Mouse (Mus musculus) intestine, embryonic 15.5 days (tissue): Measurements from ENCODE around the gene Irx6. TPM values are rescaled to one million over a fixed set of nuclear protein-coding genes. Genes with fewer than 3 reads are reported as not detected.

Experiments used
- ATAC-seq: fragments of 200-750 bp; cut with Nextera tagmentation; 2 replicates; pipeline ENCODE4 v1.8.0; 2017; ENCODE audit warnings: moderate TSS enrichment, moderate library complexity
- H3K27ac ChIP-seq: fragments of 300-500 bp; sonication (generic); 2 replicates; pipeline ENCODE4 v1.5.1; 2015; ENCODE audit warnings: mild to moderate bottlenecking, inconsistent platforms
- H3K27me3 ChIP-seq: fragments of 300-500 bp; sonication (generic); replicated peaks from 2 replicates; pipeline ENCODE4 v1.6.1; 2015; ENCODE audit warnings: inconsistent platforms
- H3K36me3 ChIP-seq: fragments of 300-500 bp; sonication (generic); 2 replicates; pipeline ENCODE4 v1.6.1; 2015; ENCODE audit warnings: inconsistent platforms
- H3K4me1 ChIP-seq: fragments of 300-500 bp; sonication (generic); replicated peaks from 2 replicates; pipeline ENCODE4 v1.6.1; 2015; ENCODE audit warnings: inconsistent platforms
- H3K4me2 ChIP-seq: fragments of 300-500 bp; sonication (generic); replicated peaks from 2 replicates; pipeline ENCODE4 v1.6.1; 2015; ENCODE audit warnings: mild to moderate bottlenecking, inconsistent platforms
- H3K4me3 ChIP-seq: fragments of 300-500 bp; sonication (generic); replicated peaks from 2 replicates; pipeline ENCODE4 v1.5.1; 2015; ENCODE audit warnings: inconsistent platforms
- H3K9ac ChIP-seq: fragments of 300-500 bp; sonication (generic); 2 replicates; pipeline ENCODE4 v1.6.1; 2015; ENCODE audit warnings: inconsistent platforms
- H3K9me3 ChIP-seq: fragments of 300-500 bp; sonication (generic); 2 replicates; pipeline ENCODE4 v1.6.1; 2016; ENCODE audit warnings: inconsistent platforms
- whole genome bisulfite sequencing: fragments of 180-500 bp; shearing (Covaris S2); methylation state at CpG from one replicate; pipeline ENCODE4 v1.1.7; 2015; 5-methylcytosine and 5-hydroxymethylcytosine counted together
- polyA plus RNA-seq: library from polyadenylated mRNA; unstranded; fragments of >200 nt; fragmentation: Nextera tagmentation; extraction: Ambion mirVana; gene quantifications from 2 replicates; pipeline ENCODE4 v1.2.1, GENCODE M21; 2015

Irx6 gene
- polyA plus RNA-seq, 1 experiment from 2014 or later = not detected

- H3K4me1 ChIP-seq = no peaks in the 10 kb centered on the region
- no peak for ATAC-seq
Measured at GRCm38 (mm10) chr8:92724359-92724758, 50.3 kb downstream of the Irx6 start.

More at GRCm38 (mm10) chr8:92724359-92724758, 50.3 kb downstream of the Irx6 start:
- H3K4me2 ChIP-seq = no peak overlapping the region
- WGBS = 70% methylated on average over 8 of the region's 8 CpGs
- H3K9me3 ChIP-seq = no peaks in the 10 kb centered on the region
- H3K27me3 ChIP-seq = no peaks in the 10 kb centered on the region
- H3K9ac ChIP-seq = no peak overlapping the region
- no peak overlapping the region for H3K4me3 ChIP-seq
- H3K36me3 ChIP-seq = no peaks in the 10 kb centered on the region
- H3K27ac ChIP-seq = no peak overlapping the region

Other genes with a start within 250 kb of the Irx6 start
- gene Mmp2, start 153.0 kb downstream of the Irx6 start, polyA plus RNA-seq = 150 and 159 TPM in 2 replicates
- 6.7 and 6.8 TPM in 2 replicates for gene Lpcat2, start 181.1 kb downstream of the Irx6 start, polyA plus RNA-seq
- not detected in 2 replicates for gene Capns2, start 227.1 kb downstream of the Irx6 start, polyA plus RNA-seq